ENCODE assay signal across 22 mouse cellular contexts in the genomic region with DNA sequence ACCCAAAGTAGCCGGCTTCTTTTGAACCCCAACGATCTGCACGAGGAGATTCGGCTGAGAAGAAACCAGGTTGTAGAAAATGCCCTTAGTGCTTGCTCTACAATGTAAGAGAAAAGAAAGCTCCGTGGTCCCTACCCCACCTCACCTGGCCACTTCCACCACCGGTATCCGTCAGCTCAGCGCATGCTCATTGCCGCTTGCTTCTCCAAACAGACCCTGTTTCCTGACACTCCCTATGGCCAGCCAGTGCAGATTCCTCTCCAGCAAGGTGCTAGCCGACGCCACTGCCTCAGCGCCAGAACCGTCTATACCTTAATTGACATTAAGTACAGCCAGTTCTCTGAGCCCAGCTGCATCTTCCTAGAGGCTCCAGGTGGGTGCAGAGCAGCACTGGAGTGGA. TPM values are rescaled to one million over a fixed set of nuclear protein-coding genes. Genes with fewer than 3 reads are reported as not detected.
A peak's percentile ranks its signal among the peaks of the same experiment; 100 is the strongest.
DNase-seq lines count a peak whose midpoint lies in the region; ATAC-seq and TF ChIP-seq lines count a peak whose summit lies in the region.
"Had no signal": no experiment of that assay in that cellular context is flagged by ENCODE, and none has a peak within 500 bp of the region (broad histone marks: within the 10 kb centered on the region; RNA-seq: fewer than 3 reads in every experiment).

No protein-coding gene starts in this region.

- 0 out of 2 replicates have a peak overlapping the region, but pooled peaks have one; percentile 9 for H3K4me2 ChIP-seq in heart, postnatal 0 days (ENCODE audit: low read depth, low read length)
- no peak overlapping the region for H3K4me2 ChIP-seq in heart, embryonic 11.5 days
- H3K4me2 ChIP-seq in midbrain, embryonic 11.5 days = no peak overlapping the region
- no peak overlapping the region for H3K4me2 ChIP-seq in midbrain, embryonic 16.5 days (ENCODE audit: low read length)
- H3K4me2 ChIP-seq: embryonic facial prominence, embryonic 12.5 days; forebrain, embryonic 15.5 days; heart, embryonic 12.5 days; hindbrain, embryonic 12.5 days had no signal

- 66% methylated on average over 13 of the region's 13 CpGs for WGBS in heart, postnatal 0 days
- 61% methylated on average over 13 of the region's 13 CpGs for WGBS in heart, embryonic 11.5 days (ENCODE audit: insufficient replicate concordance)
- WGBS in midbrain, embryonic 11.5 days = 83% methylated on average over 13 of the region's 13 CpGs
- 81% methylated on average over 13 of the region's 13 CpGs for WGBS in midbrain, embryonic 16.5 days
- WGBS in small intestine, adult 2 months = 63% methylated on average over 13 of the region's 13 CpGs

- ATAC-seq in heart, postnatal 0 days (ENCODE audit: insufficient read depth, low read depth) = no peak
- ATAC-seq in heart, embryonic 11.5 days (replicated peaks; ENCODE audit: insufficient number of reproducible peaks, low FRiP score, low TSS enrichment) = no peak
- no peak for ATAC-seq in midbrain, embryonic 11.5 days (ENCODE audit: low FRiP score)
- no peak for ATAC-seq in midbrain, embryonic 16.5 days
- ATAC-seq: forebrain, embryonic 15.5 days; hindbrain, embryonic 16.5 days; inflammation-experienced regulatory T-cells, adult 6 months had no signal

- H3K9me3 ChIP-seq in heart, postnatal 0 days (replicated peaks; ENCODE audit: control insufficient read depth, low read length) = no peaks in the 10 kb centered on the region
- no peaks in the 10 kb centered on the region for H3K9me3 ChIP-seq in heart, embryonic 11.5 days (replicated peaks; ENCODE audit: control insufficient read depth, low read length)
- H3K9me3 ChIP-seq in midbrain, embryonic 11.5 days (ENCODE audit: control insufficient read depth, low read length) = no peaks in the 10 kb centered on the region
- no peaks in the 10 kb centered on the region for H3K9me3 ChIP-seq in midbrain, embryonic 16.5 days (replicated peaks; ENCODE audit: control insufficient read depth, low read length, poor library complexity, severe bottlenecking)
- H3K9me3 ChIP-seq: embryonic facial prominence, embryonic 12.5 days; forebrain, embryonic 15.5 days; heart, embryonic 12.5 days; hindbrain, embryonic 12.5 days had no signal

- H3K9ac ChIP-seq in heart, postnatal 0 days (replicated peaks; ENCODE audit: low read depth, low read length) = no peak overlapping the region
- H3K9ac ChIP-seq in heart, embryonic 11.5 days (ENCODE audit: low read depth, low read length) = no peak overlapping the region
- no peak overlapping the region for H3K9ac ChIP-seq in midbrain, embryonic 11.5 days (ENCODE audit: low read length)
- no peak overlapping the region for H3K9ac ChIP-seq in midbrain, embryonic 16.5 days (ENCODE audit: low read depth, low read length)
- H3K9ac ChIP-seq: embryonic facial prominence, embryonic 12.5 days; forebrain, embryonic 15.5 days; heart, embryonic 12.5 days; hindbrain, embryonic 12.5 days had no signal

- H3K27ac ChIP-seq in heart, postnatal 0 days (ENCODE audit: low read depth) = no peak overlapping the region
- H3K27ac ChIP-seq in heart, embryonic 11.5 days (ENCODE audit: low read depth, low read length) = no peak overlapping the region
- H3K27ac ChIP-seq in midbrain, embryonic 11.5 days (ENCODE audit: low read depth, low read length) = no peak overlapping the region
- no peak overlapping the region for H3K27ac ChIP-seq in midbrain, embryonic 16.5 days (ENCODE audit: low read length)
- peak overlapping the region; percentile 52 for H3K27ac ChIP-seq in small intestine, adult 2 months (ENCODE audit: insufficient read depth, low read depth, low read length)
- H3K27ac ChIP-seq: embryonic facial prominence, embryonic 12.5 days; forebrain, embryonic 15.5 days; hindbrain, embryonic 12.5 days had no signal

- TF ChIP-seq EP300 in heart, postnatal 0 days (IDR thresholded peaks at IDR 0.05; ENCODE audit: low read depth) = no peak

- H3K4me3 ChIP-seq in heart, postnatal 0 days (ENCODE audit: low read depth, low read length) = no peak overlapping the region
- H3K4me3 ChIP-seq in heart, embryonic 11.5 days (ENCODE audit: low read depth, low read length) = no peak overlapping the region
- H3K4me3 ChIP-seq in midbrain, embryonic 11.5 days (ENCODE audit: low read depth, low read length) = no peak overlapping the region
- H3K4me3 ChIP-seq in midbrain, embryonic 16.5 days (ENCODE audit: low read depth, low read length) = no peak overlapping the region
- no peak overlapping the region for H3K4me3 ChIP-seq in small intestine, adult 2 months (ENCODE audit: low read depth, low read length)
- H3K4me3 ChIP-seq: embryonic facial prominence, embryonic 12.5 days; forebrain, embryonic 15.5 days; heart, embryonic 12.5 days; hindbrain, embryonic 12.5 days had no signal

- DNase-seq in heart, postnatal 0 days (ENCODE audit: low spot score) = no peak
- DNase-seq in midbrain, embryonic 11.5 days (ENCODE audit: low spot score, missing footprints) = peak; percentile 47
- no peak for DNase-seq in layer of hippocampus, adult 9-10 months (ENCODE audit: low spot score)
- DNase-seq: adrenal gland, adult 2 months; adrenal gland, postnatal 25 days; cerebellum, adult 11 months; cerebellum, adult 8-10 months; cerebellum, postnatal 14 days; heart, postnatal 4 days had no signal

- no peak for TF ChIP-seq POLR2A in small intestine, adult 2 months (IDR thresholded peaks at IDR 0.05; ENCODE audit: low read depth, low read length)

- TF ChIP-seq CTCF in heart, postnatal 0 days (IDR thresholded peaks at IDR 0.05; ENCODE audit: low read depth) = no peak
- TF ChIP-seq CTCF in small intestine, adult 2 months (IDR thresholded peaks at IDR 0.05; ENCODE audit: extremely low read depth, insufficient read length, insufficient replicate concordance, low read depth, low read length) = no peak

- 0 out of 2 replicates have a peak, but pooled peaks cover 3% of the 10 kb centered on the region for H3K36me3 ChIP-seq in heart, postnatal 0 days (replicated peaks; ENCODE audit: control insufficient read depth, insufficient read depth, low read length)
- H3K36me3 ChIP-seq in heart, embryonic 11.5 days (ENCODE audit: control insufficient read depth, insufficient read depth, low read length) = no peaks in the 10 kb centered on the region
- H3K36me3 ChIP-seq in midbrain, embryonic 11.5 days (ENCODE audit: control insufficient read depth, insufficient read depth, low read length) = no peaks in the 10 kb centered on the region
- H3K36me3 ChIP-seq in midbrain, embryonic 16.5 days (ENCODE audit: control insufficient read depth, insufficient read depth, low read length) = no peaks in the 10 kb centered on the region
- H3K36me3 ChIP-seq in small intestine, adult 2 months (ENCODE audit: control insufficient read depth, insufficient read depth, low read length) = peaks cover 35% of the 10 kb centered on the region
- H3K36me3 ChIP-seq: embryonic facial prominence, embryonic 12.5 days; forebrain, embryonic 15.5 days; heart, embryonic 12.5 days; hindbrain, embryonic 12.5 days had no signal

- no peaks in the 10 kb centered on the region; the same call in 1 of the 2 replicates for H3K4me1 ChIP-seq in heart, postnatal 0 days (ENCODE audit: control insufficient read depth, insufficient read depth)
- 0 out of 2 replicates have a peak, but pooled peaks cover 2% of the 10 kb centered on the region for H3K4me1 ChIP-seq in heart, embryonic 11.5 days (ENCODE audit: control insufficient read depth, insufficient read depth, low read length)
- no peaks in the 10 kb centered on the region; the same call in 1 of the 2 replicates for H3K4me1 ChIP-seq in midbrain, embryonic 11.5 days (ENCODE audit: control insufficient read depth, insufficient read depth, low read length)
- H3K4me1 ChIP-seq in midbrain, embryonic 16.5 days (ENCODE audit: control insufficient read depth, insufficient read depth, low read length) = no peaks in the 10 kb centered on the region
- peaks cover 35% of the 10 kb centered on the region for H3K4me1 ChIP-seq in small intestine, adult 2 months (ENCODE audit: control insufficient read depth, insufficient read depth, insufficient read length, low read length)
- H3K4me1 ChIP-seq: forebrain, embryonic 15.5 days had no signal

- 0 out of 2 replicates have a peak, but pooled peaks cover 4% of the 10 kb centered on the region for H3K27me3 ChIP-seq in heart, postnatal 0 days (ENCODE audit: control insufficient read depth, insufficient read depth, low read length)
- peaks cover 8% of the 10 kb centered on the region for H3K27me3 ChIP-seq in heart, embryonic 11.5 days (ENCODE audit: control insufficient read depth, insufficient read depth, low read length)
- H3K27me3 ChIP-seq in midbrain, embryonic 11.5 days (ENCODE audit: control insufficient read depth, insufficient read depth, low read length) = no peaks in the 10 kb centered on the region
- no peaks in the 10 kb centered on the region for H3K27me3 ChIP-seq in midbrain, embryonic 16.5 days (ENCODE audit: control insufficient read depth, insufficient read depth, low read depth, low read length)
- H3K27me3 ChIP-seq in small intestine, adult 2 months (ENCODE audit: control insufficient read depth, insufficient read depth, low read length) = no peaks in the 10 kb centered on the region
- H3K27me3 ChIP-seq: embryonic facial prominence, embryonic 12.5 days; forebrain, embryonic 15.5 days; hindbrain, embryonic 12.5 days had no signal

RNA-seq across cellular contexts. Expression of a gene that starts 17.4 kb away (rescaled TPM):
- 1.9 and 2.4 TPM in 2 replicates for total RNA-seq in heart, postnatal 0 days (2014; rRNA removed; ENCODE audit: low replicate concordance)
- 0.77 and 1.0 TPM in 2 replicates for polyA plus RNA-seq in heart, postnatal 0 days (2015; fragmentation: Nextera tagmentation; extraction: Ambion mirVana)
- polyA plus RNA-seq in heart, embryonic 11.5 days (2014; fragmentation: Nextera tagmentation; extraction: Ambion mirVana) = 0.17 and 0.20 TPM in 2 replicates
- 0.08 and 0.12 TPM in 2 replicates for polyA plus RNA-seq in midbrain, embryonic 11.5 days (2014; fragmentation: Nextera tagmentation; extraction: Ambion mirVana)
- polyA plus RNA-seq in midbrain, embryonic 16.5 days (2015; fragmentation: Nextera tagmentation; extraction: Ambion mirVana) = 0.20 and 0.31 TPM in 2 replicates
- 4.9 and 11.4 TPM in 2 replicates for polyA plus RNA-seq in small intestine, adult 2 months (2012; rRNA removed)
- polyA plus RNA-seq: inflammation-experienced regulatory T-cells, adult 6 months had no signal

RNA-seq across cellular contexts. Expression of a gene that starts 24.5 kb away (rescaled TPM):
- total RNA-seq in heart, postnatal 0 days (2014; rRNA removed; ENCODE audit: low replicate concordance) = not detected in 2 replicates
- not detected in 2 replicates for polyA plus RNA-seq in heart, postnatal 0 days (2015; fragmentation: Nextera tagmentation; extraction: Ambion mirVana)
- polyA plus RNA-seq in heart, embryonic 11.5 days (2014; fragmentation: Nextera tagmentation; extraction: Ambion mirVana) = not detected in 2 replicates
- not detected in 2 replicates for polyA plus RNA-seq in midbrain, embryonic 11.5 days (2014; fragmentation: Nextera tagmentation; extraction: Ambion mirVana)
- not detected in 2 replicates for polyA plus RNA-seq in midbrain, embryonic 16.5 days (2015; fragmentation: Nextera tagmentation; extraction: Ambion mirVana)
- polyA plus RNA-seq in small intestine, adult 2 months (2012; rRNA removed) = 62.3 and 171 TPM in 2 replicates
- total RNA-seq: granulocyte monocyte progenitor cell, adult 5-6 weeks had no signal
- polyA plus RNA-seq: cortical plate, adult 2 months; embryonic facial prominence, embryonic 12.5 days; forebrain, embryonic 11.5 days; forebrain, embryonic 15.5 days; heart, embryonic 12.5 days; heart, embryonic 16.5 days; hindbrain, embryonic 12.5 days; hindbrain, embryonic 16.5 days; inflammation-experienced regulatory T-cells, adult 6 months had no signal

RNA-seq across cellular contexts. Expression of a gene that starts 56.0 kb away (rescaled TPM):
- 0.12 and 0.27 TPM in 2 replicates for total RNA-seq in heart, postnatal 0 days (2014; rRNA removed; ENCODE audit: low replicate concordance)
- 0.80 and 0.82 TPM in 2 replicates for polyA plus RNA-seq in heart, postnatal 0 days (2015; fragmentation: Nextera tagmentation; extraction: Ambion mirVana)
- not detected in 2 replicates for polyA plus RNA-seq in heart, embryonic 11.5 days (2014; fragmentation: Nextera tagmentation; extraction: Ambion mirVana)
- 0.04 and 0.11 TPM in 2 replicates for polyA plus RNA-seq in midbrain, embryonic 11.5 days (2014; fragmentation: Nextera tagmentation; extraction: Ambion mirVana)
- polyA plus RNA-seq in midbrain, embryonic 16.5 days (2015; fragmentation: Nextera tagmentation; extraction: Ambion mirVana) = 0.45 and 0.57 TPM in 2 replicates
- polyA plus RNA-seq in small intestine, adult 2 months (2012; rRNA removed) = 0.56 and 1.1 TPM in 2 replicates
- total RNA-seq: granulocyte monocyte progenitor cell, adult 5-6 weeks had no signal
- polyA plus RNA-seq: forebrain, embryonic 11.5 days; inflammation-experienced regulatory T-cells, adult 6 months had no signal

Comparison
In these comparisons a context has a peak if more than half of its experiments do, and no peak if none do; other contexts are left out.
1. RNA of a gene that starts 24.5 kb away (polyA plus RNA-seq): 62.3 to 171 TPM in small intestine, adult 2 months; not detected in heart, postnatal 0 days, not detected in heart, embryonic 11.5 days, not detected in midbrain, embryonic 11.5 days and not detected in midbrain, embryonic 16.5 days; every median in the first group is over 10 times any median in the second.